Mouse (Mus musculus) testis, adult 2 months (tissue): ENCODE measurements at regions not wholly inside any gene's neighbourhood (a gene's known extent, or its start where the extent isn't known, plus 50 kb on each side); places are given as distances from the start of the nearest gene placed in this dataset.

ENCODE experiments used
- CTCF ChIP-seq: fragments of 200-500 bp; IDR thresholded peaks from 2 replicates; pipeline ENCODE4 v1.5.1; 2012; ENCODE audit warnings: low read depth, mild to moderate bottlenecking, inconsistent platforms, low read length, moderate library complexity; ENCODE audit not compliant: control insufficient read depth, insufficient read depth, insufficient replicate concordance
- POLR2A ChIP-seq: fragments of 200-500 bp; IDR thresholded peaks from 2 replicates; pipeline ENCODE4 v1.6.1; 2012; ENCODE audit warnings: low read depth, mild to moderate bottlenecking, inconsistent platforms, low read length, moderate library complexity; ENCODE audit not compliant: control insufficient read depth

GRCm38 (mm10) chr4:3067265-3067664, 99.9 kb upstream of the Vmn1r2 start:
- no peak for TF ChIP-seq POLR2A
- no peak for TF ChIP-seq CTCF
